Mouse (Mus musculus) pancreas, adult 10 weeks (tissue): ENCODE data around the gene Strc. TPM values are rescaled to one million over a fixed set of nuclear protein-coding genes. Genes with fewer than 3 reads are reported as not detected.

Source experiments
- polyA plus RNA-seq: library from polyadenylated mRNA; stranded (reverse); fragments of 350-450 nt; fragmentation: Illumina TruSeq; extraction: RNeasy Lipid Tissue Mini Kit (QIAGEN cat#74804); gene quantifications from one replicate; pipeline ENCODE4 v1.2.3, GENCODE M21; 2015; ENCODE audit warnings: low read depth, low replicate concordance; ENCODE audit not compliant: insufficient read depth

Gene Strc
- not detected for polyA plus RNA-seq

GRCm38 (mm10) chr2:121386961-121387575, at the start of gene Strc:
Strc (minus strand) TSS chr2:121387168.

DNA sequence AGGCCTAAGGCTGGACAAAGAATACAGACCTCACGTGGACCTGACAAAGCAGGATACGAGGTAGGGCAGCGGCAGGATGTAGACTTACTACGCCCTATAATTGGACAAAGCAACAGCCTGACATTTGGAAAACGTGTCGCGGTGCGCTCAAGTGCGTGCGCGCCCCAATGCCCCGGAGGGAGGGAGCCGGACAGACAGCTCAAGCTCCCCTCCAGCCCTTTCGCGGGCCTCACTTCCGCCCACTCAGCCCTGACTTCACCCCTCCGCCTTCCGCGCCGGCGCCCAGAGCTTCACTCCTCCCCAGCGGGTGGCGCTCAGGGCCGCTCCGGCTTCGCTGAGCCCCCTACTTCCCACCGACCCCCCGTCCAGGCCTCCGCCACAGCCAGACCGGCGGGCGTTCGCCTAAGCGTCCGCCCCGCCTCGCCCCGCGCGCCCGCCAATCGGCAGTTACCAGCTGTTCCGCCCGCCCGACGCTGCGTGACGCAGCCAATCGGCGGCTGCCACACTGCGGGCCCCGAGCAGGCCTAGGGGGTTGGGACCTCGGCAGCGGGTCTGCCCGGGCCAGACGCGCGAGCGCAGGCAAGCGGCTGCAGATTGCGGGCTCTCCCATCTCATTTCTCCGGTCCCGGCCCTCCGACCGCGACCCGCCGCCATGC, 26.5 kb upstream of the Strc start, which contains the start of the genes Pdia3 and Catsper2:
TSS of gene Pdia3 (plus strand) at position 389 of the 656 bp plus-strand sequence.
TSS of gene Catsper2 (minus strand) at position 406 of the 656 bp plus-strand sequence.

DNA sequence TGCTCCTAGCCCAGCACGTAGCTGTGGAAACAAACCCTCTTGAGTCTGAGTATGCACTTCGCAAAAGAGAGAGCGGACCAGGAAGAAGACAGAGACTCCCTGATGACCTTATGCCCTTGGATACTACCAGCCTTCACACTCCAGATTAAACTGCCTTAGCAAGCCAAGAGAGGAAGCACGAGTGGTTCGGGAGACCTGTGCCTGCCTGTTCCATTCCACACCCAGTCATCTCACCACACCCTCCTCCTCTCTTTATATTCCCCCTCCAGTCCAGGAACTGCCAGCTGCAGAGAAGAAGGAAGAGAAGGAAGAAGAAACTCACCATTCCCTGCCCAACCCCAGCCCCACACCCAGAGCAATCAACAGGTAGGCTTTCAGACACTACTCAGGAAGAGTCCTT, 29.5 kb downstream of the Strc start, which contains the start of gene Ckmt1:
TSS of gene Ckmt1 (plus strand) at position 221 of the 400 bp plus-strand sequence.

DNA sequence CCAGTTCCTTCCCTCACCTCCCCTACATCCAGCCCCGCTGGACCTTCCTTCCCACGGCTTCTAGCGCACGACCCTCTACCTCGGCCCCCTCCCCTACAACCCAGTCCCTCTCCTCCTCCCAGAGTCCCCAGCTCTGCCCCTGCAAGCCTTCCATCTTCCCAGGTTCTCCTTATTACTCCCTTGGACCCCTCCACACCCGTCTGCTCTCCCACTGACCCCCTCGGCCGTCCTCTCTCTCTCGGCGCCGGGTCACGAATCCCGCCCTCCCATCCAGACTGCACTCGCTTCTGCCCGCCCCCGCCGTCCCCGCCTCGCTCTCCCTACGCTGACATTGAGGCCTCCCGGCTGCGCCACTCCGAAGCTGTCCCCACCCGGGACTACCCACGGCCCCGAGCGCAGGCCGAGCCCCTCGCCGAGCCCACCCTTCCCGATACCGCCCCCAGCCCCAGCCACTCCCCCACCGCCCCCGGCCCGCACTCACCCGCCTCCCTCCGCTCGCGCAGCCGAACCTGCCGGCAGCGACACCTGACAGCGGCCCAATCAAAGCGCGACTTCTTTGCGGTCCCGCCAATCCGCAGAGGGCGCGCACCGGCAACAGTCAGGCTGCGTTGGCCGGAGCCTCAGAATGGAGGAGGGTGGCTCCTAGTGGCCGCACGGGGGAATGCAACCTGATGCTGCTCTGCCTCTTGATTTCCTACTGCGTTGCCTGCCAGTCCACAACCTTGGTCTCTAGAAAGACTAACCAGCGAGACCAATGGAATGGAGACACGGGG, 32.0 kb downstream of the Strc start, which contains the start of gene Ppip5k1:
TSS of gene Ppip5k1 (minus strand) at position 577 of the 773 bp plus-strand sequence.

Other genes starting within 250 kb of the Strc start
- gene Adal, start 246.7 kb downstream of the Strc start, polyA plus RNA-seq, result 4.0 TPM
- gene Lcmt2, start 246.5 kb downstream of the Strc start, polyA plus RNA-seq, result 2.0 TPM
- gene Tubgcp4, start 216.5 kb downstream of the Strc start, polyA plus RNA-seq, result 8.5 TPM
- 4.1 TPM for gene Zscan29, start 216.0 kb downstream of the Strc start, polyA plus RNA-seq
- gene Trp53bp1, start 115.8 kb downstream of the Strc start, polyA plus RNA-seq, result 18.3 TPM
- 3.7 TPM for gene Map1a, start 97.6 kb downstream of the Strc start, polyA plus RNA-seq
- 6.6 TPM for gene Ppip5k1, start 31.8 kb downstream of the Strc start, polyA plus RNA-seq
- 9.1 TPM for gene Ckmt1, start 29.5 kb downstream of the Strc start, polyA plus RNA-seq
- gene Pdia3, start 26.6 kb upstream of the Strc start, polyA plus RNA-seq, result 94.6 TPM
- gene Catsper2, start 26.6 kb upstream of the Strc start, polyA plus RNA-seq, result 1.4 TPM
- not detected for gene Ell3, start 57.1 kb upstream of the Strc start, polyA plus RNA-seq
- 99.5 TPM for gene Serf2, start 62.0 kb upstream of the Strc start, polyA plus RNA-seq
- gene Hypk, start 66.1 kb upstream of the Strc start, polyA plus RNA-seq, result 26.5 TPM
- gene Serinc4, start 69.6 kb upstream of the Strc start, polyA plus RNA-seq, result not detected
- 7.2 TPM for gene Mfap1b, start 86.9 kb upstream of the Strc start, polyA plus RNA-seq
- gene Mfap1a, start 119.5 kb upstream of the Strc start, polyA plus RNA-seq, result 8.4 TPM
- 1.3 TPM for gene Wdr76, start 119.6 kb upstream of the Strc start, polyA plus RNA-seq